Mouse (Mus musculus): Measurements from ENCODE around the gene Abcg1. TPM values are rescaled to one million over a fixed set of nuclear protein-coding genes. Genes with fewer than 3 reads are reported as not detected.

The Abcg1 gene
- polyA plus RNA-seq, 1 experiment = 57.4 TPM

GRCm38 (mm10) chr17:31131269-31131821 is 73.9 kb downstream of the Abcg1 start:
- WGBS = 65% methylated on average over 10 of the region's 10 CpGs
- no peak for TF ChIP-seq CTCF (IDR thresholded peaks at IDR 0.05; ENCODE audit: insufficient read depth, low read length)
- no peak for TF ChIP-seq POLR2A (IDR thresholded peaks at IDR 0.05; ENCODE audit: borderline replicate concordance, extremely low read depth, low read depth, low read length)
- DNase-seq = no peak
- Histone ChIP-seq H3K4me3 (replicated peaks; ENCODE audit: extremely low read depth, low read depth, low read length) (no peak overlapping the region), H3K4me1 (ENCODE audit: control insufficient read depth, insufficient read depth, low read length) (no peaks in the 10 kb centered on the region)

- H3K4me3 ChIP-seq (replicated peaks; ENCODE audit: extremely low read depth, low read depth, low read length) = no peak overlapping the region
- H3K4me1 ChIP-seq (ENCODE audit: control insufficient read depth, insufficient read depth, low read length) = no peaks in the 10 kb centered on the region
- WGBS = 63% methylated on average over 15 of the region's 15 CpGs
- DNase-seq = no peak
- TF ChIP-seq CTCF (IDR thresholded peaks at IDR 0.05; ENCODE audit: insufficient read depth, low read length) = no peak
- TF ChIP-seq POLR2A (IDR thresholded peaks at IDR 0.05; ENCODE audit: borderline replicate concordance, extremely low read depth, low read depth, low read length) = no peak
Measured at GRCm38 (mm10) chr17:31133776-31134175, 76.3 kb downstream of the Abcg1 start.

- TF ChIP-seq POLR2A (IDR thresholded peaks at IDR 0.05; ENCODE audit: borderline replicate concordance, extremely low read depth, low read depth, low read length) = no peak
- no peak for TF ChIP-seq CTCF (IDR thresholded peaks at IDR 0.05; ENCODE audit: insufficient read depth, low read length)
- DNase-seq = no peak
- Histone ChIP-seq H3K4me1 (ENCODE audit: control insufficient read depth, insufficient read depth, low read length) (no peaks in the 10 kb centered on the region), H3K4me3 (replicated peaks; ENCODE audit: extremely low read depth, low read depth, low read length) (no peak overlapping the region)
- WGBS = 62% methylated on average over 6 of the region's 6 CpGs
Measured at GRCm38 (mm10) chr17:31134913-31135312, 77.4 kb downstream of the Abcg1 start.

- WGBS = 37% methylated on average over 3 of the region's 3 CpGs
- no peak overlapping the region for H3K4me3 ChIP-seq (replicated peaks; ENCODE audit: extremely low read depth, low read depth, low read length)
- H3K4me1 ChIP-seq (ENCODE audit: control insufficient read depth, insufficient read depth, low read length) = no peaks in the 10 kb centered on the region
- no peak for TF ChIP-seq CTCF (IDR thresholded peaks at IDR 0.05; ENCODE audit: insufficient read depth, low read length)
- TF ChIP-seq POLR2A (IDR thresholded peaks at IDR 0.05; ENCODE audit: borderline replicate concordance, extremely low read depth, low read depth, low read length) = no peak
- DNase-seq = no peak
Measured at GRCm38 (mm10) chr17:31136291-31136690, 78.8 kb downstream of the Abcg1 start.

GRCm38 (mm10) chr17:31136821-31137220 is 79.3 kb downstream of the Abcg1 start:
- TF ChIP-seq POLR2A (IDR thresholded peaks at IDR 0.05; ENCODE audit: borderline replicate concordance, extremely low read depth, low read depth, low read length) (no peak), CTCF (IDR thresholded peaks at IDR 0.05; ENCODE audit: insufficient read depth, low read length) (no peak)
- DNase-seq = no peak
- H3K4me1 ChIP-seq (ENCODE audit: control insufficient read depth, insufficient read depth, low read length) = no peaks in the 10 kb centered on the region
- no peak overlapping the region for H3K4me3 ChIP-seq (replicated peaks; ENCODE audit: extremely low read depth, low read depth, low read length)
- 80% methylated on average over 1 of the region's 1 CpGs for WGBS

GRCm38 (mm10) chr17:31138398-31138797 is 80.9 kb downstream of the Abcg1 start:
- WGBS = 18% methylated on average over 5 of the region's 5 CpGs
- TF ChIP-seq POLR2A (IDR thresholded peaks at IDR 0.05; ENCODE audit: borderline replicate concordance, extremely low read depth, low read depth, low read length) = no peak
- peak; percentile 76 for TF ChIP-seq CTCF (IDR thresholded peaks at IDR 0.05; ENCODE audit: insufficient read depth, low read length)
- H3K4me1 ChIP-seq (ENCODE audit: control insufficient read depth, insufficient read depth, low read length) = no peaks in the 10 kb centered on the region
- H3K4me3 ChIP-seq (replicated peaks; ENCODE audit: extremely low read depth, low read depth, low read length) = no peak overlapping the region
- DNase-seq = no peak

GRCm38 (mm10) chr17:31142116-31142515 is 84.6 kb downstream of the Abcg1 start:
- TF ChIP-seq POLR2A (IDR thresholded peaks at IDR 0.05; ENCODE audit: borderline replicate concordance, extremely low read depth, low read depth, low read length) (no peak), CTCF (IDR thresholded peaks at IDR 0.05; ENCODE audit: insufficient read depth, low read length) (no peak)
- 91% methylated on average over 7 of the region's 7 CpGs for WGBS
- no peak overlapping the region for H3K4me3 ChIP-seq (replicated peaks; ENCODE audit: extremely low read depth, low read depth, low read length)
- no peaks in the 10 kb centered on the region for H3K4me1 ChIP-seq (ENCODE audit: control insufficient read depth, insufficient read depth, low read length)
- DNase-seq = no peak

- no peak for TF ChIP-seq POLR2A (IDR thresholded peaks at IDR 0.05; ENCODE audit: borderline replicate concordance, extremely low read depth, low read depth, low read length)
- TF ChIP-seq CTCF (IDR thresholded peaks at IDR 0.05; ENCODE audit: insufficient read depth, low read length) = no peak
- Histone ChIP-seq H3K4me3 (replicated peaks; ENCODE audit: extremely low read depth, low read depth, low read length) (no peak within 1 kb of the TSS), H3K4me1 (ENCODE audit: control insufficient read depth, insufficient read depth, low read length) (no peaks in the 10 kb centered on the region)
- 49% methylated on average over 15 of the region's 15 CpGs for WGBS
- no peak for DNase-seq
Measured at GRCm38 (mm10) chr17:31144040-31145037, 86.9 kb downstream of the Abcg1 start, which contains the start of gene Tff2. Gene Tff2 (minus strand): TSS chr17:31144282.

GRCm38 (mm10) chr17:31145998-31146397 is 88.5 kb downstream of the Abcg1 start:
- Histone ChIP-seq H3K4me1 (ENCODE audit: control insufficient read depth, insufficient read depth, low read length) (no peaks in the 10 kb centered on the region), H3K4me3 (replicated peaks; ENCODE audit: extremely low read depth, low read depth, low read length) (no peak overlapping the region)
- DNase-seq = no peak
- TF ChIP-seq CTCF (IDR thresholded peaks at IDR 0.05; ENCODE audit: insufficient read depth, low read length) (no peak), POLR2A (IDR thresholded peaks at IDR 0.05; ENCODE audit: borderline replicate concordance, extremely low read depth, low read depth, low read length) (no peak)
- 77% methylated on average over 9 of the region's 9 CpGs for WGBS
